Mouse (Mus musculus): ENCODE measurements around the gene Lrrc26. TPM values are rescaled to one million over a fixed set of nuclear protein-coding genes. Genes with fewer than 3 reads are reported as not detected.

Gene Lrrc26
- polyA plus RNA-seq, 1 experiment: not detected

GRCm38 (mm10) chr2:25285551-25285950 is 4.2 kb upstream of the Lrrc26 start:
- Histone ChIP-seq H3K4me3 (ENCODE audit: insufficient read depth, poor library complexity, severe bottlenecking) (no peak overlapping the region), H3K36me3 (ENCODE audit: control insufficient read depth, insufficient read depth) (peaks cover 52% of the 10 kb centered on the region), H3K79me2 (ENCODE audit: control insufficient read depth, insufficient read depth) (no peaks in the 10 kb centered on the region), H3K79me3 (ENCODE audit: low read depth) (no peaks in the 10 kb centered on the region), H3ac (ENCODE audit: control insufficient read depth, insufficient read length, low read depth) (no peak overlapping the region), H3K27me3 (ENCODE audit: control insufficient read depth, insufficient read depth, insufficient read length) (peaks cover 23% of the 10 kb centered on the region)
- TF ChIP-seq MAX (IDR thresholded peaks at IDR 0.05) (no peak), MYOD1 (IDR thresholded peaks at IDR 0.05; ENCODE audit: control insufficient read depth, insufficient read length, low read depth) (no peak)

DNA sequence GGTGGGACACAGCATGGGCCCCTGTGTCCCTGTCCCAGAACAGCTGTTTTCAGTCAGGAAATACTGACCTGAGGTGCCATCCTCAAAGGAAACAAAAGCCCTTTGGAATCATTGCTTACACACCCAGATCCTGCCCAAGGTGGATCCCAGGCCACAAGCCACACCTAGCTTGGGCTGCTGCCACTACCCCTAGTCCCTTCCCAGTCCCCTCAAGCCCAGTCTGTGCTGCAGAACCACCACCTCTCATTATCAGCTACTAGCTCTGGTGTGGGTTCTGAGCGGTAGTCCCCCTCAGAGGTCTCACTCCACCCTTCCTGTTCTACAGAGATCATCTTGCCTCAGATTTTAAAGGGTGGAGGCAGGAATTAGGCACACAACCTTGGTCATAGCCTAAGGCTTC is 3.4 kb upstream of the Lrrc26 start:
- Histone ChIP-seq H3K27me3 (ENCODE audit: control insufficient read depth, insufficient read depth, insufficient read length) (peaks cover 31% of the 10 kb centered on the region), H3K36me3 (ENCODE audit: control insufficient read depth, insufficient read depth) (peaks cover 45% of the 10 kb centered on the region), H3ac (ENCODE audit: control insufficient read depth, insufficient read length, low read depth) (no peak overlapping the region), H3K4me3 (ENCODE audit: insufficient read depth, poor library complexity, severe bottlenecking) (no peak overlapping the region), H3K79me2 (ENCODE audit: control insufficient read depth, insufficient read depth) (no peaks in the 10 kb centered on the region), H3K79me3 (ENCODE audit: low read depth) (no peaks in the 10 kb centered on the region)
- no peak for TF ChIP-seq CTCF (IDR thresholded peaks at IDR 0.05; ENCODE audit: control insufficient read depth, insufficient read depth, insufficient read length)
- TF ChIP-seq MYOG (IDR thresholded peaks at IDR 0.05; ENCODE audit: control insufficient read depth, extremely low read depth, insufficient read length): no peak
- TF ChIP-seq MYOD1 (IDR thresholded peaks at IDR 0.05; ENCODE audit: control insufficient read depth, insufficient read length, low read depth): no peak
- TF ChIP-seq FOSL1 (IDR thresholded peaks at IDR 0.05; ENCODE audit: insufficient read depth, low read length, poor library complexity, severe bottlenecking): no peak

GRCm38 (mm10) chr2:25286837-25287636 is 2.7 kb upstream of the Lrrc26 start:
- Histone ChIP-seq H3K27me3 (ENCODE audit: control insufficient read depth, insufficient read depth, insufficient read length) (peaks cover 38% of the 10 kb centered on the region), H3K79me2 (ENCODE audit: control insufficient read depth, insufficient read depth) (no peaks in the 10 kb centered on the region), H3K4me3 (ENCODE audit: insufficient read depth, poor library complexity, severe bottlenecking) (no peak overlapping the region), H3K36me3 (ENCODE audit: control insufficient read depth, insufficient read depth) (peaks cover 39% of the 10 kb centered on the region), H3K79me3 (ENCODE audit: low read depth) (no peaks in the 10 kb centered on the region), H3ac (ENCODE audit: control insufficient read depth, insufficient read length, low read depth) (no peak overlapping the region)
- no peak for TF ChIP-seq MYOD1 (IDR thresholded peaks at IDR 0.05; ENCODE audit: control insufficient read depth, insufficient read length, low read depth)
- TF ChIP-seq MYOG (IDR thresholded peaks at IDR 0.05; ENCODE audit: control insufficient read depth, extremely low read depth, insufficient read length): no peak
- TF ChIP-seq USF1 (IDR thresholded peaks at IDR 0.05; ENCODE audit: low read depth): no peak
- no peak for TF ChIP-seq MAX (IDR thresholded peaks at IDR 0.05)
- TF ChIP-seq CEBPB (IDR thresholded peaks at IDR 0.05; ENCODE audit: low read depth): no peak
- TF ChIP-seq CTCF (IDR thresholded peaks at IDR 0.05; ENCODE audit: control insufficient read depth, insufficient read depth, insufficient read length): no peak
- TF ChIP-seq FOSL1 (IDR thresholded peaks at IDR 0.05; ENCODE audit: insufficient read depth, low read length, poor library complexity, severe bottlenecking): no peak

GRCm38 (mm10) chr2:25287927-25288649 is 1.6 kb upstream of the Lrrc26 start, which contains the start of gene Tmem210:
TSS of gene Tmem210 (plus strand) at chr2:25288145.
- no peak within 1 kb of the TSS for H3K4me3 ChIP-seq (ENCODE audit: insufficient read depth, poor library complexity, severe bottlenecking)
- no peaks in the 10 kb centered on the region for H3K79me2 ChIP-seq (ENCODE audit: control insufficient read depth, insufficient read depth)
- H3K36me3 ChIP-seq (ENCODE audit: control insufficient read depth, insufficient read depth): peaks cover 29% of the 10 kb centered on the region
- H3K79me3 ChIP-seq (ENCODE audit: low read depth): no peaks in the 10 kb centered on the region
- no peak for TF ChIP-seq CEBPB (IDR thresholded peaks at IDR 0.05; ENCODE audit: low read depth)
- TF ChIP-seq FOSL1 (IDR thresholded peaks at IDR 0.05; ENCODE audit: insufficient read depth, low read length, poor library complexity, severe bottlenecking): no peak
- TF ChIP-seq MAX (IDR thresholded peaks at IDR 0.05): no peak
- no peak for TF ChIP-seq MYOD1 (IDR thresholded peaks at IDR 0.05; ENCODE audit: control insufficient read depth, insufficient read length, low read depth)
- TF ChIP-seq MYOG (IDR thresholded peaks at IDR 0.05; ENCODE audit: control insufficient read depth, extremely low read depth, insufficient read length): no peak
- TF ChIP-seq USF1 (IDR thresholded peaks at IDR 0.05; ENCODE audit: low read depth): no peak
- no peak for TF ChIP-seq CTCF (IDR thresholded peaks at IDR 0.05; ENCODE audit: control insufficient read depth, insufficient read depth, insufficient read length)
- no peak within 1 kb of the TSS for H3ac ChIP-seq (ENCODE audit: control insufficient read depth, insufficient read length, low read depth)
- peaks cover 42% of the 10 kb centered on the region for H3K27me3 ChIP-seq (ENCODE audit: control insufficient read depth, insufficient read depth, insufficient read length)

DNA sequence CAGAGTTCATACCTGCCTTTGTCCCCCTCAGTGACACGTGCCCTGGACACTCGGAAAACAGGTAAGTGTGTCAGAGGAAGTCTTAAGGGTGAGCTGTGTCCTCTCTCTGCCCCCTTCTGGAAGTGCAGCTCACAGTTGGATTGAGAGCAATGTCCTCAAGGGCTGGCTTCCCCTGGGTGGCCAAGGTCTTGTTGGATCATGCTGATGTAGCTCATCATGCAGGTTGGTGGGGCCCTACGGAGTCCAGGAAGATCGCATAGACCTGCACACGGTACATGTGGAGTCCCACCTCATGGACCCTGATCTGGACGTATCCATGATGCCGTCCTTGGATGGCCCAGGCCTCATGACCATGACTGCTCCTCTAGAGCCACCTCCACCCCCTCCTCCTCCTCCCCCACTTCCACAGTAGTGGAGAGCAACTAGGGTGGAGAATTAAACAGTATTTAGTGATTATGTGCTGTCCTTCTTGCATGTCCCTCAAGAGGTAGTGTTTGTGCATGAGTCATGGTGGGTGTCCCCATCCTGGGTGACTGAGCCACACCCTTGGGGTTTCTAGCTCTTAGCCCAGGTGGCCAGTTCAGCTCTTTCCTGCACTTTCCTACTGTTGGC is 875 bp upstream of the Lrrc26 start:
- no peak overlapping the region for H3ac ChIP-seq (ENCODE audit: control insufficient read depth, insufficient read length, low read depth)
- H3K36me3 ChIP-seq (ENCODE audit: control insufficient read depth, insufficient read depth): peaks cover 23% of the 10 kb centered on the region
- H3K4me3 ChIP-seq (ENCODE audit: insufficient read depth, poor library complexity, severe bottlenecking): no peak overlapping the region
- peaks cover 48% of the 10 kb centered on the region for H3K27me3 ChIP-seq (ENCODE audit: control insufficient read depth, insufficient read depth, insufficient read length)
- no peaks in the 10 kb centered on the region for H3K79me2 ChIP-seq (ENCODE audit: control insufficient read depth, insufficient read depth)
- TF ChIP-seq CTCF (IDR thresholded peaks at IDR 0.05; ENCODE audit: control insufficient read depth, insufficient read depth, insufficient read length): no peak
- no peak for TF ChIP-seq MYOD1 (IDR thresholded peaks at IDR 0.05; ENCODE audit: control insufficient read depth, insufficient read length, low read depth)
- no peak for TF ChIP-seq MYOG (IDR thresholded peaks at IDR 0.05; ENCODE audit: control insufficient read depth, extremely low read depth, insufficient read length)
- TF ChIP-seq MAX (IDR thresholded peaks at IDR 0.05): no peak
- no peak for TF ChIP-seq USF1 (IDR thresholded peaks at IDR 0.05; ENCODE audit: low read depth)
- no peak for TF ChIP-seq FOSL1 (IDR thresholded peaks at IDR 0.05; ENCODE audit: insufficient read depth, low read length, poor library complexity, severe bottlenecking)
- TF ChIP-seq CEBPB (IDR thresholded peaks at IDR 0.05; ENCODE audit: low read depth): no peak
- H3K79me3 ChIP-seq (ENCODE audit: low read depth): no peaks in the 10 kb centered on the region

Data from C2C12 (cell line).